Mouse (Mus musculus) layer of hippocampus, postnatal 14 days (tissue): ENCODE measurements around the gene Arfip1. TPM values are rescaled to one million over a fixed set of nuclear protein-coding genes. Genes with fewer than 3 reads are reported as not detected.
A peak's percentile ranks its signal among the peaks of the same experiment; 100 is the strongest.

Experiments
- DNase-seq, 2 experiments: peaks; one replicate each; pipeline ENCODE4 v3.0.0; 2021 to 2022; ENCODE audit warnings: low spot score in 2 of 2, mixed read lengths in 1 of 2
- total RNA-seq, 2 experiments: library from RNA; stranded (reverse); gene quantifications; 2 replicates each; pipeline ENCODE4 v1.2.3; 2021

Arfip1 gene
- total RNA-seq, 2 experiments from 2014 or later: 19.3 to 21.8 TPM

DNA sequence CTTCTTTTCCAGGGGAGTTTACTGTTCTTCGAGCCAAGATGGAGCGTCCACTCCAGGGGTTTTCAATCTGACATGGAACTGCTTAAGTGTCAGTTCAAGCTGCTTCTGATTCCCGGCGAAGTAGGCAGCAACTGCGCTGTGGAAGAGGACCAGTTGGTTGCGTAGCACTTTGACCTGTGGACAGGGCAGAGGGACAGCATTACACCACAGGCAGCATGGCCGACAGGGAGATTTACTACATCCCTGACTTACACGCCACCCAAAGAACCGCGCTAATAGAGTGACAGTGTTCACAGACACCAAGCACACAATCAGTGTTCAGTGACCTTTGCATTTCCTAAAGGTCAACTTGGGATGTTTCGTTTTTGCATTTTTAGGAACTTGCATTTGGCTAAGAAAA is 84.7 kb downstream of the Arfip1 start:
- DNase-seq: no peak

DNA sequence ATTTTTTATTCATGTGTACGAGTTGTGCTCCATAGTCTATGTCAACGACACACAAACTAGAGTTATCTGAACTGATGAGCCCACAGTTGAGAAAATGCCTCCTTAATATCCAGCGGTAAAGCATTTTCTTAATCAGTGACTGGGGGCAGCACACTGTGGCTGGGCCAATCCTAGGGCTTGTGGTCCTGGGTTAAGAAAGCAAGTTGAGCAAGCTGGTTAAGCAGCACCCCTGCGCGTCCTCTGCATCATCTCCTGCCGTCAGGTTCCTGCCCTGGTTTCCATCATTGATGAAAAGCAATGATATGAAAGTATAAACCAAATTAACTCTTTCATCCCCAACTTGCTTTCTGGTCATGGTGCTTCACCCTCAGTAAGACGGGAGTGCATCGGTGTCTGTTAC is 89.8 kb downstream of the Arfip1 start:
- no peak for DNase-seq

DNA sequence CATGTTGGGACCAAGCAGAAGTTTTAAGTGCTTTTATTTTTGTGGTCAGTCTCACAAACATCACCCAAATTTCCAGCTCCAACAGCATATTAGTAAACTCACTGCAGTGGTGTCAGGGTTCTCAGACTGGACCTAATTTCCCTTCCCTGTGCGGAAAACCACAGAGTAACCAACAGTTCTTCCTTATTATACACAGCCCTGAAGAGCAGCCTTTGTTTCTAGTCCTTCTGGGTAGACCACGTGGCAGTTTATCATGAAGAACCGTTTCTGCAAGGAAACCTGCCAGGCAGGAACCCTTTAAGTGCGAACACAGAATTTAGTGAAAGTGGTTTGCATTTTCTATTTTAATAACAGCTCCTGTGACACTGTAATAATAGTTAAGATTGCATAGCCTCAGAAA is 90.3 kb downstream of the Arfip1 start:
- no peak for DNase-seq

DNA sequence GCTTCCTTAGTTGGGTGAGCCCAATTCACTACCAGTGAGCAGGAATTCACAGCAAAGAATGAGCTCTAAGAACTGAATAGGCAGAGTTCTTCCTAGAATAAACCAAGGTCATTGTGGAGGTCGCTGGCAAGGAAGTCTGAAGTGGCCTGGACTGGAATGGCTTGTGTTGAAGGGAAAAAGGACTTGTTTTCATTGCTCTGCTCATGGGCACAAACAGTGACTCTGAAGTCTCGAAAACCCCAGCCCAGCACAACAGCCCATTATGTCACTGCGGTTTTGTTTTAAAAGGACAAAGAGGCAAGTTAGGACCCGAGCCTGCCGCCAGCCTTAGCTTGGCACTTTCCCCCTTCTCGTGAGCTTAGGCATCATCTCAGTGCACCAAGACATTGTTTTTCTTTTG is 93.7 kb downstream of the Arfip1 start:
- DNase-seq: peak in 1 of 2 experiments; percentile 53

DNA sequence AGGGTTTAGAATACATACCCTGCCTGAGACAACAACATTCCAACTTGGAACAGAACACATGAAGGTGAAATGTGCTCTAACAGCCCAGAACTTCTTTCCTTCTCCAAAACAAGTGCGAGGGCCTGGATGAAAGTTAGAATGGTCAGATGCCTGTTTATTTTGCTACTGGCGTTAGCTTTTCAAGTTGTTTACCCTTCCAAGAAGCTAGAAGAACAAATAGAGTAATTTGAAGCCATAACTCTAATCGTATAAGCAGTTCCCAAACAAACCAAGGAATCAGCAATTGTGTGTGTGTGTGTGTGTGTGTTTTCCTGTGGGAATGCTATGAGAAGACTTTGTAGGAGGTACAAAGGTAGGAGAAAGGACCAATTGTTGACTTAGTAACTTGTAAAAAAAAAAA is 97.5 kb downstream of the Arfip1 start:
- no peak for DNase-seq

DNA sequence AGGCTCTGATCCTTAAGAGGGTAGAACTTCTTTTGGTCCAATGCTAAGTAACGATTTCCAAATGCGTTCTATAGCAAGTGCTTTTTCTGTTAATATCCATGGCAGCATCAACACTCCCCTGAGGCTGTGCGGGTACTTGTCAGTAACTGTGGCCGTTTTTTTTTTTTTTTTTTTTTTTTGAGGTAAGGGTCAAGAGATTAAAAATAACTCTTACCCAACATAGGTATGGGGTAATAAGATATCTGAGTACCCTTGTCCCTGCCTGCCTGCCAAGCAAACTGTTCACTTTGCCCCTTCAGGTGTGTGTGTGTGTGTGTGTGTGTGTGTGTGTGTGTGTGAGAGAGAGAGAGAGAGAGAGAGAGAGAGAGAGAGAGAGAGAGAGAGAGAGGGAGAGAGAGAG is 98.1 kb downstream of the Arfip1 start:
- no peak for DNase-seq

DNA sequence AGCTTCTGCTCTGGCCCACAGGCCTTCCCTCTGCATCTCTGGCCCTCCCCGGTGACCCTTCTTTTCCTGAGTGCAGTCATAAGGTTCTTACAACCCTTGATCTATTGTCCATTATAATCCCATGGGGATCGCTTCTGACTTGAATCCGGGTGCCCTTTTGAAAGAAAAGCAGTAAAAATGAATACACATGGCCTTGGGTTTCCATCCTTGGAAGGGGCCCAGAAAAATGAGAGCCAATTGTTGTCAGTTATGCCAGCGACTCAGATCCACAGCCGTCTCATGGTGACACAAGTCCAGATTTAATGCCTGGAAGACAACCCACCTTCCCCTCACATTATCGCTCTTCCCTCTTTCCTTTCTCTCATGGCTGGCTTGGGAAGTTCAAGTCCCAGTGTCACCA is 100.3 kb downstream of the Arfip1 start:
- DNase-seq: no peak

DNA sequence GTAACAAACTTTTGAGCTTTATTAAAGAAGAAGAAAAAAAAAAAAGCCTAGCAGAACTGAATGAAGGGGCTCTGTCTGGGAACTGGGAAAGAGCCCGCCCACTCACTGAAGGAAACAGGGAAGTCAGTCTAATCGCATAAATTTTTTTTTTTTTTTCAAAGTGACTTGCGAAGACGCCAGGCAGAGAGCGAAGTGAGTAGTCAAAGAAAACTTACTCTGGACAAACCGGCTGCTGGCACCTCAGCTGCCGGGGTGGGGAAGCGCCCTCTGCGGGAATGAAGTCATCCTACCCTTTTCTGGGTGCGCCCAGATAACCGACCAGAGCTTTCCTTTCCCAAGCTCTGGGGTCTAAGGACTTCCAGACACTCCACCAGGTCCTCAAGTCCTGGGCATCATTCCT is 101.3 kb downstream of the Arfip1 start:
- peak in 1 of 2 experiments; percentile 33 for DNase-seq

DNA sequence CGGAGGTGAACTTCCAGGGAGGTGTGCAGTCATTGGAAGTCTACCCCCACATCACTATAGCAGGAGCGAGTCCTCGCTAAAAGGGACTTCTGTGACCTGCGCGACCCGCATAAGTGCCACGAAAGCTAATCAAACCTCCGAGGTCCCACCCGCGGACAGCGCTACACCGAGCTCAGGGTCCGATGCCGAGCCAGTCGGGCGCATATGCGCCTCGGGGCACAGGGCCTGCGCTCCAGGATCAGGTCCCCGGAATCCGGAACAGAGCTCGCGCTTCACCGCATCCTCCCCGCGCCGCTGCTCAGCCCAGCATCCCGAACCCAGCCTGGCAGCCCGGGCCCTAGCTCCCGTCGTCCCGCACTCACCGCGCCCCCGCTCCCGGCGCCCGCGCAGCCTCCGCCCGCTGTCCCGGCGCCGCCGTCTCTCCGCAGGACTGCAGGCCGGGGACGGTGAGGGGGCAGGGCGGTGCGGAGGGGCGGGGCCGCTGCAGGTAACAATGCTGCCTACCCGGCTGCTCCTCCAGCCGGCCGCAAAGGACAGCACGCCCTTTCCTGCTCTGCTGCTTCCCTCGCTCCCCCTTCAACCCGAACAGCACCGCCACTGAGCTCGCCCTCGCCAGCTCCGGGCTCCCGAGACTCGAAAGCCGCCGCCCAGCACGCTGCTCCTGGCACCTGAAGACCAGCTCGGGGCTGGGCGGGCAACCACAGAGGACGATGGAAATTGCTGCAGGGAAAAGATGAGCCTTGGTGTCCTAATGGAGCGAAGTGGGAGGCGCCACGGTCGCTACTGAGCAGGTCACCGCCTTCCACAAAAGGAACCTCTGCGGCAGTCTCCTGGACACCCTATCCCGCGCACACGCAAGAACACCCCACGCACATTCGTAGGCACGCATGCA is 102.2 kb downstream of the Arfip1 start, which contains the start of gene Fhdc1:
TSS of gene Fhdc1 (minus strand) at position 424 of the 892 bp plus-strand sequence.
- no peak for DNase-seq

DNA sequence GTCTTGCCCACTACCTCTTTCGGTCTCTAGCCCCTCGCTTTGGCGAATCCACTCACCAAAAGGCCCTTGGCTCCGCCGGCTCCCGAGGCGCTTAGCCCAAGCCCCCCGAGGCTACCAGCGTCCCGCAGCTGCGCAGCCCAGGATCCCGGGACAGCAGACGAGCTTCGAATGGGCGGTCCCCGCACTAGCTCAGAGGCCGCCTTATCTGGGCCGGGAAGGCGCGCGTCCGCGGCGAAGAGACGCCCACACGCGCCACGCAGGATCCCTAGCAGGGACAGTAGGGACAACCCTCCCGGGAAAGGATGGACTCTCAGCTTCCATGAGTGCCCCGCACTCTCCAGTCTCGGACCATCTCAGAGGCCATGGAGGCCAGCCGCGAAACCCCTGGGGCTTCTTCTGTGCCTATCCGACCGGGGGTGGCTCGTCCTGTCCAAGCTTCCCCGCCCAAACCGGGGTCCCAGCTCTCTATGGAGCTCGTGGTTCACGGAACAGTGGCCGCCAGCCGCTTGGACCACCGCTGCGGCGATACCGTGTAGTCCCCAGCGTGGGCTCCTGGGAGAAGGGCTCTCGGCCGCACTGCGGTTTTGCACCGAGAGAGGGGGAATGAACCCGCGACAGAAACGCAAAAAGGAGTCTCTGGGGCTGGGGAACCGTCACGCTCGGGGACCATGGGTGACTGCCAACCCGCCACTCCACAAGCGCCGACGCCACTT is 103.0 kb downstream of the Arfip1 start:
- DNase-seq: peak in 1 of 2 experiments; percentile 20

DNA sequence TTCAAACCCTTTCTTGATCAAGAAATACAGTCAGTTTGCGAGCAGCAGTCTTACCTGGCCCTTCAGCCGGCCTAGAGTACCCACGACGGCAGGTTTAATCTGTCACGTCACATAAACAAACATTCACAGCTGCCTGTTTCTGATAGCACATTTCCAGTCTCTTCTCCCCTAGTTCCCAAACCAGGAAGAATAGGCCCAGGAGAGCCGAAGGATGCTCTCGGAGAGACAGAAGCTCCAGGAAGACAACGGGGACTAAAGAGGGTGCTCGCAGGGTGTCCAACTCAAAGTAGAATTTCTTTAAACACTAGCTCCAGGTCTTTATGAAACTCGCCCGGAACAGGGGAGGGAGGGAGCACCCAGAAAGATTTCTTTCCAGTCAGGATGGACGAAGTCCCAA is 103.5 kb downstream of the Arfip1 start:
- no peak for DNase-seq

DNA sequence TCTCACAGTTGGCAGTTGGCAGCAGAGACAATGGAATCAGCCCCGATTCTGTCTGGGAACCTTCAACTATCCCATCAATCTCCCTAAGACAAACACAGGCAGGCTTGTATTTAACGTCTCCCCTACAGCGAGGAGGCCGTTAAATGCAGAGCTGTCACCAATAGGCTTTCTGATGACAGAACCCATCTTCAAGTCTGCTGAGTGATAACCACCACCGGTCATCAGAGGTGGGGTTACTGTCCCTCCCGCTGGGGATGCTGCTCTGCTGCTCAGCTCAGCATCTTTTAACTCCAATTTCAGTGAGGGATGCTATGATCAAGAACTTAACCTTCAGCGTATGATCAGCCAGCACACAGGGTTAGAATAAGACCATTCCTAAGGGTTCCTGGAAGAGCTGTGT is 104.2 kb downstream of the Arfip1 start:
- DNase-seq: no peak

DNA sequence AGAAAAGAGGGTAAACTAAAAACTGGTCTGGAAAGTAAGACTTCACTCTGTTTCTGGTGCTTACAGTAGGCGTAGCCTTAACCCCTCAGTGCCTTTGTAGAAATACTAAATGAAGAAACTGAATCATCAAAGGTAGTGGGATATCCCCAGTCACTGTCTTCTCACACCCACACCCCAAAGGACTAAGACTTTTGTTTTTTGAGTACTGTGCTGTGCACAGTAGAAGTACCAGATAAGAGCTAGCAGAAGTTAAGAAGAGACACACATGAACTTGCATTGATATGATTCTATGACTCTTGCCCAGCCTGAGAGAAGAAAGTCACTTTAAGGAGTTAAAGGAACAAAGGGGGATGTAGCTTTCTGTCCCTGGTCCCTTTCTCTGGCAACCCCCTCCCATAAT is 104.9 kb downstream of the Arfip1 start:
- DNase-seq: no peak

DNA sequence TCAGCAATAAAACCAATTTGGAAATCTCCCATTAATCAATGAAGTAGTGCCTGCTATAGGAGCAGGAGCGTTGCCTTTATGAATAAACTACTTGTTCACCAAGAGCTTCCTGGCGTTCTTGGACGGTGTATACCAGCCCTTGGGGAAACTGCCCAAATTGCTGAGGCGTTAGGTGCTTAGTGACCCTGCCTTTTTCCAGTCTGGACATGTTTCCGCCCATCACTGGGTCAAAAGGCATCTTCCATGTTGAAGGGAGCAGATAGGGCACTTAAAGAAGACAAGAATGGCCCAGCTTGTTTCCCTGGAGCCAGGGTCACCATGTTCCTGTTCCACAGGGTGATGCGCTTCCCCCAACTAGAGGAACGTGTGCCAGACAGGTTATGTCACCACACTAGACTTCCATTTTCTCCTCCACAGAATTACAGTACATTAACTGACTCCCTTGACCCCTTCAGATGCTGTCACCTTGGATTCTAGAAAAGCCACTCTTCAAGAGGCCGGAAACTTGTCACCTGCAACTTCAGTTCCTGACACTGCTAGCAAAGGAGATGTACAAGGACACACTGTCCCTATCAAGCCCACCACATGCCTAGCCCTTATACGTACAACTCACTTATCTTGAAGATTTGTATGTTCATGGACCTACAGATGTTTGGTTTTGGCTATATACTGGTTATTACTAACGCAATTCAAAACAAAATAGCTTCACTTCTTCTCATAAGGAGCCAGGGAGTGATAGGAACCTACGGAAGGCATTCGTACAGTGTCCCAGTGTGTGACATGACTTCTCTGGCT is 107.2 kb downstream of the Arfip1 start:
- no peak for DNase-seq

DNA sequence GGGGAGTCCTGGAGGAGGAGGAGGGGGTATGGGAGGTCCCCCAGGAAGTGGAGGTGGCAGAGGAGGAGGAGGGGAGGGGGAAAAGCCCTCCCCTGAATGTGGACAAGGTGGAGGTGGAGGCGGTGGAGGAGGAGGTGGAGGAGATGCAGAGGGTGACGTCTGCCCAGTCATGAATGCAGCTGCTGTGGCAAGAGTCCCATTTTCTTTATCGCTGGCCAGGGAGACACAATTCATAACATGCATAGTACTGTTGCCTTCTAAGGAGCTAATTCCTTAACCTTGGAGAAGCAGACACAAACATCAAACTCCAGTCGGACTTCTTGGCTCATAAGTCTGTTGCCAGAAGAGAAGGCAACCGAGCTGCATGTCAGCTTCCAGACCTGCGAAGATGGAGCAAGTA is 108.0 kb downstream of the Arfip1 start:
- DNase-seq: no peak

DNA sequence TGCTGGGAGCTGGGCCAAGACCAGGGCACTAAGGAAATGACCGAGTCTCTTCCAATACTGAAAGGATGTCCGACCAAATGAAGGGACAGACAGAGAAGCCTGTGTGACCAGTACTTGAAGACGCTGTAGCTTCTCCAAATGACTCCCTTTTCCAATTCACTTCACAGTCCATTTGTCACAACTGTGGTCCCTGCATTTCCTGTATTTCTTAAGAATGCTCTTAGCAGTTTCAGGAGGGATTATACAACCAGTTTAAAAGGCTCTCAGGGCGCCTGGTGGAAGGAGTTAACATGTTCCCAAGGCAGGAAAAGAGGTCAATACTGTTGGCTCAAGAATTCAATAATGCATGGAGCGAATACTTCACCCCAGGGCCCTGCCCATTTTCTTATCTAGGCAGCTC is 109.5 kb downstream of the Arfip1 start:
- no peak for DNase-seq

DNA sequence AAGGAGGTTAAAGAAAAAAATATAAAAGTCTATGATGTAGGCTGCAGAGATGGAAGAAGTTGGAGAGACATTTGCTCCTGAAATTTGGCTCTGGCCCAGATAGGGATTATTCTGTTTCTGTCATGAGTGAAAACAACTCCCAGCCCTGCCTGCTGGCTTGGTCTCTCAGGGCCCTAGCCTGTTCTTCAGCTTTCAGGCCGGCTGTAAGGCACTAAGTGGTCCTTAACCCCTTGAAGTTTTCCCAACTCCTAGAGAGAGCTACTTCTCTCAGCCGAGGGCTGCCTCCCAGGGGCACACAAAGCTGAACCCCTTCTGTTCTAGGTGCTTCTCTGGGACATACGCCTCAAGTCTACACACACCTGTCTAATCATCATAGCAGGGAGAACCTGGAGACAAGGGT is 109.9 kb downstream of the Arfip1 start:
- DNase-seq: no peak

DNA sequence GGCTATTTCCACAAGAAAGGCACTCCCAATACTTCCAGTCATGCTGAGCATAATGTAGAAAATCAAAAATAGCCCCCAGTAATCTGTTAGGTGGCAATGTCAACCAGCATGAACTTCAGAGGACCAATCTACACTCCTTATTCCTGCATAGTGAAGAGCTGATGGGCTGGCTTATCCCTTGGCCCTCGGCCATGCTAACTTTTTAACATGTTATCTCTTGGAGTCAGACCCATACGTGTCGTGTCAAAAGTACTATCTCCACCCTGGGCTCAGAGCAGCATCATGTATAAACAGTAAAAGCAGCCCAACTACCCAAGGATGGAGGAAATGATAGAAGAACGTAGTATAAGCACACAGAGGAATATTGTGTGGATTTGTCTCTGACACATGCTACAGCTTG is 111.3 kb downstream of the Arfip1 start:
- DNase-seq: no peak

DNA sequence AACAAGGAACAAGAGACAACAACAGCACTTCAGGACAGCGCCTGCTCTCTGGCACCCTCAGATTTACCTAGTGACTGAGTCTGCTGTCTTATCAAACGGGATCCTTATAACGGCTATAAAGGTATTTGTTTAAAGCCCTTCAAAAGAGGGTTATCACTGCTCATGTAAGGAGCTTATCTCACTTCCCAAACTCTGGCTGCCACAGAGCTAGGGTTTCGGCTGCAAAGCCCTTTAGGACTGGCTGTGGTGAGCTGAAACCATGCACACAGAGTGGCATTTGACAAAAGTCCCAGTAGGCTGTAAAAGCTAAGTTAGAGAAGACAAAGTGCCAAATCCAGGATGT is 114.3 kb downstream of the Arfip1 start:
- DNase-seq: no peak

DNA sequence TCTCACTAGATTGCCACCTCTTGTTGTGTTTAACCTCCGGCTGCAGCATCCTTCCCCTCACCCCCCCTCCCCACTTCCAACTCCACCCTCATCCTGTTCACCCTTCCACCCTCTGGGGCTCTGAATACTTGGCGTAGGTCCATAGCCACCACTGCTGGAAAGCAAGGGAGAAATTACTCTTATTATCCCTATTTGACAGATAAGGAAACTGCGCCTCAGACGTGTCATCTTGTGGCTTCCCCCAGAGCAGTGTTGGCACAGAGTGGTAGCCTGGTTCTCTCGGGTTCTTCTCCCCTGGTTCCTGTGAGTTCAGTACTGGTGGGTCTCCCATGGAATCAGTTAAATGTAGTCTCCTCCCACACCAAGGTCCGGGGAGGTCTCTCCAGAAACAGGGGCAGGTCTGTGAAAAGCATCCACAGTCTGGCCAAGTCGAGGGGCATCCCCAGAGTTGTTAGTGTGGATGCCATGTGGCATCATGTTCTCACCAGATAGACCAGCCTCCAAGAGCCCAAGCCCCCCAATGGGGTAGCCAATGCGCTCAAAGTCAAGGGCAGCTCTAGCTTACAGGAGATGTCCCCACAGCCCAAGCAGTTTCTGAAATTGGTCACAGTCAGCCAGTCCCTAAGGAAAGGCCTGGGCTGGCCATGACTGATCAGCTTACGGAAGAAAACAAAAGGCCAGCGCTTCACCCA is 114.9 kb downstream of the Arfip1 start:
- DNase-seq: no peak

DNA sequence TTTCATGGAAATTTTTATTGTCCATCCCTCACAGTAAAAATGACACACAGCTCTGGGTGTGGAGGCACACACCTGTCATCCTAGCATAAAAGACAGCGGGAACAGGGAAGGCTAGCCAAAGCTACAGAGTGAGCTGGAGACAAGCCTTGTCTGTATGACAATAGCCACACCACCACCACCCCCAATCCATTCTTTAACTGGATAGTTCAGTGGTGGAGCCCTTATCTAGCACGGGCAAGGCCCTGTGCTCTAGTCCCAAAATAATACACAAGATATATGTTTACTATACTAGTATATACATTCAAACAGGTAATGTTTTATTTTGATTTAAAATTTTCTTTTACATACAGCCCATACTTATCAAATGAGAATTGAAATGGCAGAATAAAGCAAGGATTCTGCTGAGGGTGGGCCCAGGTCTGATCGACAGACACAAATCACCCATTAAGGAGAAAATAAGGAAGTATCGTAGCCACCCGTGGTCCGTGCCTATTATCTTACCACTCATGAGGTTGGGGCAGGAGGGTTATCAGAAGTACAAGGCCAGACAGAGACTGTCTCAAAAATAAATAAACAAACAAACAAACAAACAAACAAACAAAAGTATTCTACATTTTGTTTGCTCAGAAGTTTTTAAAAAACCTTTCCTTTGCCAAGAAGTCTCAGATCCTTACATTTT is 116.5 kb downstream of the Arfip1 start:
- no peak for DNase-seq
